Mouse (Mus musculus): ENCODE results near the gene Efl1. TPM values are rescaled to one million over a fixed set of nuclear protein-coding genes. Genes with fewer than 3 reads are reported as not detected.

The Efl1 gene
- polyA plus RNA-seq, 1 experiment from 2014 or later, result 25.3 TPM

Other genes starting within 250 kb of the Efl1 start
- gene Saxo2, start 86 bp upstream of the Efl1 start, polyA plus RNA-seq (2016; fragmentation: Nextera tagmentation; extraction: Ambion mirVana), result 7.4 and 9.9 TPM in 2 replicates
- gene Mex3b, start 218.7 kb downstream of the Efl1 start, polyA plus RNA-seq (2016; fragmentation: Nextera tagmentation; extraction: Ambion mirVana), result 49.2 and 50.6 TPM in 2 replicates

All from embryonic facial prominence, embryonic 12.5 days (tissue).